Mouse (Mus musculus) frontal cortex, postnatal 14 days (tissue): ENCODE data around the gene Gimd1.
A peak's percentile ranks its signal among the peaks of the same experiment; 100 is the strongest.

Source experiments
- DNase-seq, 2 experiments: peaks; one replicate each; pipeline ENCODE4 v3.0.0; 2022; ENCODE audit warnings: low spot score in 2 of 2

Gimd1 gene

GRCm38 (mm10) chr3:132629601-132630239, at the start of gene Gimd1:
TSS of gene Gimd1 (plus strand) at chr3:132629820.
- DNase-seq: no peak

DNA sequence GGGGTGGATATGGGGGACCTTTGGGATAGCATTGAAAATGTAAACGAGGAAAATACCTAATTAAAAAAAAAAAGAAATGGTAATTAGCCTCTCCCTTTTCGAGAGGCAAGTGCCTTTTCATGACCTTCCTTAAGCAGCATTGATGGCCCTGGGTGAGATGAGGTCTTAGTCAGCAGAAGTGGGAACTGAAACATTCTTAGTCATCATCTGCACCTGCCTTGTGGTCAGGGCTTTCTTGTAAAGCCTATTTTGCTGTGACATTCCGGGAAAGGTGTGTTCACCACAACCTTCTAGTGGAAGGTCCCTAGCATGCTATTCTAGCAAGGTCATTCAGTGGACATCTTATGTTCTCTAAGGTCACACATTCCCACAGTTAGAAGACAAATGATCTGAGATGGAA, 48.4 kb upstream of the Gimd1 start:
- no peak for DNase-seq

DNA sequence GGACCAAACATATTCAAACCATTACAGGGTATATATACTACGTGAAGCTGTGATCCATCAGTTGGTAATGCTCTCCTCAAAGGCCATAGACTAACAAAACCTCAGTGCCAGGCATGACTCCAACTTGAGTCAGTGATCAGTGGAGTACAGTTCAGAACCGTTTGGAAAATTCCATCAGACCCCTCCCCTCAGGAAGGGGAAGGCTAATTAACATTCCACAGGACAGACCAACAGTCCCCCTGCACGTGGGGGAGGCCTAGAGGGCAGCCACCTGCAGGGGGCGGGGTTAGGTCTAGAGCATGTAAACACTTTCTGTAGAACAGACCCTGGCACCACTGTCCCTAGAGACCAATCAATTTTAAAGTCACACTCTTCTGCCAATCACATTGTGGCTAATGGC, 47.3 kb upstream of the Gimd1 start:
- DNase-seq: no peak

GRCm38 (mm10) chr3:132585122-132585972, 44.3 kb upstream of the Gimd1 start:
- no peak for DNase-seq

GRCm38 (mm10) chr3:132588146-132588545, 41.5 kb upstream of the Gimd1 start:
- no peak for DNase-seq

- DNase-seq: no peak
Observed at GRCm38 (mm10) chr3:132590010-132590409, 39.6 kb upstream of the Gimd1 start.

DNA sequence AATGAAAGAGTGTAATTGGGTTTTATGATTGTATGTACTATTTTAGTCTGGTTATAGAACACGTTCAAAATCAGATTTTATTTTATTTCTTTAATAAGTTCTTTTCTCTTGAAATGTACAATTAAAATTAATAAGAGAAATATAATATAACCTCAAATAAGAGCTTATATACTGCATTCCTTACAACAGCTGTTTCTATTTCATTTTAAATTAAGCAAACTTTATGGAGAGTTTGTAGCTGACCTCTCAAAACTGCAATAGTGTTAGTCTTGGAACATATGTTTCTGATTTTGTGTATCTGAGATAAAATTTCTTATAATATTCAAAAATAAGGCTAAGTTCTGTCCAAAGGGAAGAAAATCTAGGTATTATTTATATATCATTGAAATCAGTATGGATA, 39.0 kb upstream of the Gimd1 start:
- no peak for DNase-seq

DNA sequence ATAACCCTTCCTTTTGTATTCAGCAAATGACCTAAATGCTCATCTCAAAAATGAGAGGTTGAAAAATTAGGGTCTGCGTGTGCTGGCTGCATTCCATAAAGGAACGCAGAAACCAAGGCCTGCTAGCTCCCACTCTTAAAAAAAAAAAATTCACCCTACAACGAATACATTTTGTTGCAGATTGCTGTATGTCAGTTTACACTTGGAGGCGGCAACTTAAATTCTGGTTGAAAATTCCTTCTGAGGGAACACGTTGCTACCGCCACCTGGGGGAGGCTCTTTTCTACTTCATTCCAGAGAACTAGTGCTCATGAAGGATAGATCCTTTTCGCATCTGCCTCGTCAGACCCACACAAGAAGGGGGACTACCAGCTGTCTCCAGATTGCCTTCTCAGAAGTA, 879 bp upstream of the Gimd1 start:
- DNase-seq: peak in 1 of 2 experiments; percentile 15

GRCm38 (mm10) chr3:132633261-132633660, 3.6 kb downstream of the Gimd1 start:
- DNase-seq: no peak

DNA sequence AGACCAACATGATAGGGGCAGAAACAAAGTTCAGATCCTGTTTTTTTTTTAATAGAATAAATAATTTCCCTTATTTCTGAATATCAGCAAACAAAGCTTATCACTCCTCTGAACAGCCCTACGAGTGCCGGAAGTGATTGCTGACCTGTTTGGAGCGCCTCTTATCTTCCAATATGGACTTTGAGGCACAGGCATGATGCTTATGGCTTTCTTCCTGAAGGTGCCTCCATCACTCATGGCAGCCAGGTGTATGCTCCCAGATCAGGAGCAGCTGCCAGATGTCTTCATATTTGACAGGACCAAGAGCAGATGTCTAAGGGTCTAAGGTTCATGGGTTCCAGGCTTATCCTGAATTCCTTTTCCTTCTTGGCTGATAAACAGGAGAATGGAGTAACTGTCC, 7.5 kb downstream of the Gimd1 start:
- no peak for DNase-seq

DNA sequence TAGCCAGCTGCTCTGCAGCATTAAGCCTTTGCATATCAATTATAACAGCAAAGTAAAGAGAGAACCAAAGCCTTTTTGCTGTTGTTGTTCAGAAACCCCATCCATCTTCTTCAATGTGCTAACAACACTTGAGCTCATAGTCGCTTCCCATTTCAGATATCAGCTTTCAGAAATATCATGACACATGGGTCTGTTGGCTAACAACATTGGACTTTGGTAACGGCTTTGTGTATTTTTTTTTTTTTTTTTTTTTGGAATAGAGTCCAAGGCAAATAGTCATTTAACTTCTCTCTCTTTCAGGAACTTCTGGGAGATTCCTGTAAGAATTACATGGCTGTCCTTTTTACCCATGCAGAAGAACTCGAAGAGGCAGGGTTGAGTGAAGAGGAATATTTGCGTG, 14.5 kb downstream of the Gimd1 start:
- no peak for DNase-seq

- DNase-seq: no peak
Observed at GRCm38 (mm10) chr3:132646814-132647213, 17.2 kb downstream of the Gimd1 start.

GRCm38 (mm10) chr3:132649368-132649767, 19.7 kb downstream of the Gimd1 start:
- no peak for DNase-seq

- no peak for DNase-seq
Observed at GRCm38 (mm10) chr3:132650191-132650590, 20.6 kb downstream of the Gimd1 start.

GRCm38 (mm10) chr3:132651776-132652175, 22.2 kb downstream of the Gimd1 start:
- no peak for DNase-seq

- no peak for DNase-seq
Observed at GRCm38 (mm10) chr3:132653959-132654358, 24.3 kb downstream of the Gimd1 start.

GRCm38 (mm10) chr3:132655955-132656354, 26.3 kb downstream of the Gimd1 start:
- DNase-seq: no peak

DNA sequence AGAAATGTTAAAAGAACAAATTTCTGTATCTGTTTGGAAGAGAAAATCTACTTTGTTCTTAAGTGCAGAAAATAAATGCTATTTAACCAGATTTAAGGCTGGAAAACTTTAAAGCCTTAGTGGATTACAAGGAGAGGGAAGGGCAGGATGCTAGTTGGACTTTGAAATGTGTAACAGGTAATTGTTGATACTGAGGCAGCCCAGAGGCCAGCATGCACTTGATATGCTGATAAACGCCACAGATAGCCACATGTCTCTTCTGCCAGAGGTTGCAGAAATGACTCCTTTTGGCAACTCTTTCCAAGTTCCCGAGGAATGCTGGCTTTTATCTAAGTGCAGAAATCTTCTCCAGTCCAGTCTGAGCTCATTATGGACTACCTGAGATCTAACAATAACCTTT, 47.9 kb downstream of the Gimd1 start:
- no peak for DNase-seq

DNA sequence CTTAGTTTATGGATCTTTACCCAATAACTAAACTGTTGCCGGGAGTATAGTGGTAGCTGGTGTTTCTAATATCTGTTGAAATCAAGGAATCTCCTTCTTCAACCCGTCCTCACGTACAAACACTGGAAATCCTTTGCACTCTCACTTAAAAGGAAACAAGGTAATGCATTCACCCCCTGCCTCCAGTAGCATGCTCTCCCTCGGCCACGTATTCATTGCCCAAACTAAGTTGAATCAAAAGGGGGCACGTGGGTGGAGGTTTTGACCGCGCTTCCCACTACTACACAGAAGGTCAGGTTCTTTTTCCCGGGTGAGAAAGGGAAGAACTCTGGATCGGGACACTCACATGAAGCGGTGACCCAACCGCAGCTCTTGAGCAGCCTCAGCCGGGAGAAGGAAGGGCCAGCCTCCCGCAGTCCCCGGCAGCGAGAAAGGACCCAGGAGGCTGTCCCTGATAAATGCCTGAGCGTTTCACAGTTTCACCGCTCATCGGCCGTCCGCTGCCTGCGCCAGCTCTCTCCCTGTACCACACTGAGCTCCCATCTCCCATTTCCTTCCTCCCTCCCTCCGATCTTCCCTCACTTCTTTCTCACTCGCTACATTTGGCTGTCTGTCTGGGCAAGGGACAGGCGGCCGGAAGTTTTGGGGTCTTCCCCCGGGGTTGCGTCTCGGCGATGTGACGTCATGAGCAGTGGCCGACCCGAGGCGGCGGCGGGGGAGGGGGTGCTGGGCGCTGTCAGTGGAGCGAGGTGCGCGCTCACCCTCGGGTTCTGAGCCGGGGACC, 54.0 kb downstream of the Gimd1 start, which contains the start of gene Tbck:
Tbck (plus strand) TSS at position 698 of the 784 bp plus-strand sequence.
- peak; percentile 90 to 93 for DNase-seq

DNA sequence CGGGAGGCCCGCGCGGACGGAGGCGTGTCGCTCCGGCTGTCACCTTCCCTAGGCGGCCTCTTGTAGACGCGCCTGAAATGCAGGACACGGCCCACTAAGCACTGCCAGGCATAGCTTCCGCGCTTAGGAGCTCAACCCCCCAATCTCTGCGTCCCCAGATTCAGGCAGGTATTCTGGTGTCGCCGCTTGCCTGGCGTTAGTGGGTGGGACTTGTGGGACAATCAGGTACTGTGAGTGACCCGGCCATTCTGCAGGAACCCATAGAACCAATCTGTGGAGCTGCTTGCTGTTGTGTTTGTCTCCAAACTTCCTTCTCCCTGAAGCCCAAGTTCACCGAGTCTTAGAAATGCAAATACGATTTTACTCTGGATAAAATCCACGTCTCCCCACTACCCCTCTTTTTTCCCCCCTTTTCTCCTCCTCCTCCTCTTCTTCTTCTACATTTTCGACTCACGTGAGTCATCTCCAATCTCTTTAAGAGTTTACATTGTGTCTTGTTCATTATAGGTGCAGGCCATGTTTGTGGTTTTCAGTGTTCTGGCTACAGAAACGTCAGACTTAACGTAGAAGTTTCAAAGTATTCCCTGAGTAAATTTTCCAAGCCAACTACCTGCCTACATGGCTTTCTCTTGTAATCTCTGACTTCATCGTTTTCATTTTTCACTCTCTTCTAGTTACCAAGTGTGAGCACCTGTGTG, 54.8 kb downstream of the Gimd1 start, which contains the start of gene Aimp1:
Aimp1 (minus strand) TSS at position 140 of the 698 bp plus-strand sequence.
- no peak for DNase-seq
